Comparison of ENCODE assay signal across 8 mouse cellular contexts in the genomic region with DNA sequence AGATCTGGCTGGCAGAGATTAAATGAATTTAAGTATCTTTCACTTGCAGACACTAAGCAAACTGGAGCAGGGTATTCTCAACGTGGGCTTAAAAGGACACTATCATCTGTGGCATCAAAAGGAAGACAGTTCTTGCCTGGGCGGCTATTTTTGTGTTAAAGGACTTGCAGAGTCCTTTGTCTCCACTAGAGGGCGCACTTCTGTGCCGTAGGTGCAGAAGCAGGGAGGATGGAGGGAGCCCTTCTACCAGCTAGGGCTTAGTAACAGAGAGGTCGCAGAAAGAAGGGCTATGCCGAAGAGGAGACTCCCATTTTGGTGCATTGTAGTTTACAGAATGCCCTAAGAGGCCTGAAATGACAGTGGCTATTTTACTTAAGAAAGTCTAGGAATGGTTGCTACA.
DNase-seq lines count a peak whose midpoint lies in the region; ATAC-seq lines count a peak whose summit lies in the region.

No protein-coding gene starts in this region.

- ATAC-seq in common myeloid progenitor, adult 5-6 weeks (replicated peaks; ENCODE audit: low read depth, poor library complexity, severe bottlenecking): peak; percentile 67

- intact Hi-C loops in heart, postnatal 10 days (cut with DNase I): no loop called here
- intact Hi-C loops in left cerebral cortex, postnatal 4 days (cut with DNase I): loop anchor here (5.0 kb wide), 1 partner anchor 803 kb away; no protein-coding TSS in a partner anchor

- peak; percentile 16 to 42 for DNase-seq in heart, postnatal 10 days
- DNase-seq in heart, adult 11 months: no peak
- peak; percentile 7 for DNase-seq in thymus, postnatal 14 days
- no peak for DNase-seq in thymus, postnatal 25 days
- peak; percentile 46 for DNase-seq in left cerebral cortex, postnatal 4 days
- peak; percentile 48 for DNase-seq in right cerebral cortex, postnatal 25 days
- no peak for DNase-seq in yolk sac, embryonic 10.5 days (ENCODE audit: low spot score)

Comparison
In these comparisons a context has a peak if more than half of its experiments do, and no peak if none do; other contexts are left out.
1. DNase-seq: peak in heart, postnatal 10 days (2 of 2), thymus, postnatal 14 days (single experiment), left cerebral cortex, postnatal 4 days (single experiment) and right cerebral cortex, postnatal 25 days (single experiment); none in heart, adult 11 months (single experiment), thymus, postnatal 25 days (single experiment) and yolk sac, embryonic 10.5 days (single experiment).